10 mouse cellular contexts compared by ENCODE assay signal in the genomic region with DNA sequence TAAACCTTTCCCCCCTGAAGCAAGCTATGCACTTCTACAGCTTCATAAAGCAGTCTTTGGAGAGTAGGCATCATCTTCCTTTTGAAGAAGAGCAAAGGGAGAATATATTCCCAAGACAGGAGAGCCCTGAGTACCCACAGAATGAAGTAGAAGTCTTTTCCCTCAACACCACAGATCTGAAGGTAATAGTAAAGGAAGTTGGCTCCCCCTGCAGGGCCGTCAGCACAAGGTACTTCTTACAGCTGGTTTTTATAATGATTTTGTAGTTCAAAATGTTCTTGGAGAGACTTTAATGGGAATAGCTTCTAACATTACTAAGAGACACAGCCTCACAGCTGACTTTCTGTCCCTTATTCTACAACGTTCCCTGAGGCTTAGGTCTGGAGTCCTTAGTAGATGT. TPM values are rescaled to one million over a fixed set of nuclear protein-coding genes. Genes with fewer than 3 reads are reported as not detected.
A peak's percentile ranks its signal among the peaks of the same experiment; 100 is the strongest.
DNase-seq lines count a peak whose midpoint lies in the region; ATAC-seq and TF ChIP-seq lines count a peak whose summit lies in the region.
"Had no signal": no experiment of that assay in that cellular context is flagged by ENCODE, and none has a peak within 500 bp of the region (broad histone marks: within the 10 kb centered on the region; RNA-seq: fewer than 3 reads in every experiment).

No protein-coding gene starts in this region.

- 57% methylated on average over 2 of the region's 2 CpGs for WGBS in hindbrain, postnatal 0 days
- 58% methylated on average over 2 of the region's 2 CpGs for WGBS in hindbrain, embryonic 14.5 days

- H3K27me3 ChIP-seq in hindbrain, postnatal 0 days (ENCODE audit: insufficient read depth, low read length) = no peaks in the 10 kb centered on the region
- no peaks in the 10 kb centered on the region for H3K27me3 ChIP-seq in hindbrain, embryonic 14.5 days (ENCODE audit: control insufficient read depth, insufficient read depth, low read length)
- H3K27me3 ChIP-seq: lung, embryonic 15.5 days had no signal

- no peak overlapping the region for H3K27ac ChIP-seq in hindbrain, postnatal 0 days
- H3K27ac ChIP-seq in hindbrain, embryonic 14.5 days = no peak overlapping the region
- H3K27ac ChIP-seq: lung, embryonic 15.5 days had no signal

- H3K9ac ChIP-seq in hindbrain, postnatal 0 days (replicated peaks; ENCODE audit: low read length) = no peak overlapping the region
- H3K9ac ChIP-seq in hindbrain, embryonic 14.5 days = no peak overlapping the region
- H3K9ac ChIP-seq: lung, embryonic 15.5 days had no signal

- TF ChIP-seq POLR2A in brain, embryonic 14.5 days (IDR thresholded peaks at IDR 0.05; ENCODE audit: borderline replicate concordance, extremely low read depth, insufficient read depth, insufficient read length, poor library complexity, severe bottlenecking) = no peak

- no peaks in the 10 kb centered on the region for H3K9me3 ChIP-seq in hindbrain, postnatal 0 days (ENCODE audit: low read length)
- H3K9me3 ChIP-seq in hindbrain, embryonic 14.5 days (ENCODE audit: control insufficient read depth, low read length) = no peaks in the 10 kb centered on the region
- H3K9me3 ChIP-seq: lung, embryonic 15.5 days had no signal

- DNase-seq in hindbrain, postnatal 0 days (ENCODE audit: low spot score) = peak; percentile 43
- DNase-seq in hindbrain, embryonic 14.5 days (ENCODE audit: low spot score) = no peak
- DNase-seq in brain, embryonic 14.5 days (ENCODE audit: low read depth) = peak; percentile 28
- peak; percentile 26 for DNase-seq in lung, postnatal 25 days (ENCODE audit: low spot score)
- DNase-seq in c-Kit-positive CD71-positive TER-119-positive erythroid progenitor cells, embryonic 14.5 days (ENCODE audit: low spot score) = no peak
- no peak for DNase-seq in heart, adult 9 months (ENCODE audit: low spot score in 2 of 2)
- DNase-seq in cerebellum, adult 11-12 months = no peak

- H3K4me2 ChIP-seq in hindbrain, postnatal 0 days (ENCODE audit: low read depth, low read length) = no peak overlapping the region
- no peak overlapping the region for H3K4me2 ChIP-seq in hindbrain, embryonic 14.5 days (replicated peaks)
- H3K4me2 ChIP-seq: lung, embryonic 15.5 days had no signal

- H3K4me1 ChIP-seq in hindbrain, postnatal 0 days (ENCODE audit: insufficient read depth, low read length) = no peaks in the 10 kb centered on the region
- H3K4me1 ChIP-seq in hindbrain, embryonic 14.5 days (replicated peaks; ENCODE audit: control insufficient read depth, insufficient read depth, low read length) = no peaks in the 10 kb centered on the region
- H3K4me1 ChIP-seq: lung, embryonic 15.5 days had no signal

- no peak for ATAC-seq in hindbrain, postnatal 0 days
- ATAC-seq in hindbrain, embryonic 14.5 days (ENCODE audit: low FRiP score) = no peak
- ATAC-seq in CD4-positive, CD25-positive, alpha-beta regulatory T cell, adult 4 months = peak; percentile 50

- peak; percentile 48 for TF ChIP-seq CTCF in hindbrain, postnatal 0 days (IDR thresholded peaks at IDR 0.05; ENCODE audit: low read depth)
- TF ChIP-seq CTCF in brain, embryonic 14.5 days (IDR thresholded peaks at IDR 0.05; ENCODE audit: borderline replicate concordance, extremely low read depth, insufficient read depth, insufficient read length) = no peak; the same call in 1 of the 2 replicates

- H3K36me3 ChIP-seq in hindbrain, postnatal 0 days (ENCODE audit: insufficient read depth, low read length) = no peaks in the 10 kb centered on the region
- no peaks in the 10 kb centered on the region for H3K36me3 ChIP-seq in hindbrain, embryonic 14.5 days (replicated peaks; ENCODE audit: control insufficient read depth, insufficient read depth)
- H3K36me3 ChIP-seq: lung, embryonic 15.5 days had no signal

- H3K4me3 ChIP-seq in hindbrain, postnatal 0 days (ENCODE audit: low read length) = no peak overlapping the region
- H3K4me3 ChIP-seq in hindbrain, embryonic 14.5 days (replicated peaks; ENCODE audit: low read length) = no peak overlapping the region
- H3K4me3 ChIP-seq: lung, embryonic 15.5 days had no signal

RNA-seq across cellular contexts. Expression of gene Cd96, which starts 19.8 kb away (rescaled TPM):
- total RNA-seq in hindbrain, postnatal 0 days (2014; rRNA removed) = 0.29 TPM in 1 of 2 replicates, not detected in the other
- polyA plus RNA-seq in hindbrain, postnatal 0 days (2015; fragmentation: Nextera tagmentation; extraction: Ambion mirVana) = 0.06 and 0.10 TPM in 2 replicates
- polyA plus RNA-seq in hindbrain, embryonic 14.5 days (2014; fragmentation: Nextera tagmentation; extraction: Ambion mirVana) = 0.09 TPM in 1 of 2 replicates, not detected in the other
- polyA plus RNA-seq in CD4-positive, CD25-positive, alpha-beta regulatory T cell, adult 4 months (2017; shearing (Covaris generic)) = 100 to 1,000 TPM; 212 to 214 TPM
- polyA plus RNA-seq in brain, embryonic 14.5 days (2012; rRNA removed) = 0.03 and 0.04 TPM in 2 replicates
- polyA plus RNA-seq: heart, embryonic 14.5 days had no signal

RNA-seq across cellular contexts. Expression of gene Gm4737, which starts 54.6 kb away (rescaled TPM):
- total RNA-seq in hindbrain, postnatal 0 days (2014; rRNA removed) = 1.3 and 2.3 TPM in 2 replicates
- polyA plus RNA-seq in hindbrain, postnatal 0 days (2015; fragmentation: Nextera tagmentation; extraction: Ambion mirVana) = 0.55 and 1.2 TPM in 2 replicates
- polyA plus RNA-seq in hindbrain, embryonic 14.5 days (2014; fragmentation: Nextera tagmentation; extraction: Ambion mirVana) = 3.0 and 3.3 TPM in 2 replicates
- 10 to 100 TPM in 1 of 2 experiments, 1 to 10 TPM in 1; 3.9 to 14.6 TPM for polyA plus RNA-seq in CD4-positive, CD25-positive, alpha-beta regulatory T cell, adult 4 months (2017; shearing (Covaris generic))
- 5.8 and 6.2 TPM in 2 replicates for polyA plus RNA-seq in brain, embryonic 14.5 days (2012; rRNA removed)

Comparison
In these comparisons a context has a peak if more than half of its experiments do, and no peak if none do; other contexts are left out.
1. DNase-seq: peak in hindbrain, postnatal 0 days (single experiment), brain, embryonic 14.5 days (single experiment) and lung, postnatal 25 days (single experiment); none in hindbrain, embryonic 14.5 days (single experiment), c-Kit-positive CD71-positive TER-119-positive erythroid progenitor cells, embryonic 14.5 days (single experiment), heart, adult 9 months (0 of 2) and cerebellum, adult 11-12 months (single experiment).
2. RNA of gene Cd96, which starts 19.8 kb away (polyA plus RNA-seq): 212 to 214 TPM in CD4-positive, CD25-positive, alpha-beta regulatory T cell, adult 4 months; 0.06 to 0.10 TPM in hindbrain, postnatal 0 days, 0.03 to 0.04 TPM in brain, embryonic 14.5 days and 0.09 TPM in hindbrain, embryonic 14.5 days; every median in the first group is over 100 times any median in the second.